Mouse (Mus musculus) lung, postnatal 0 days (tissue): ENCODE results near the gene Cmtm4. TPM values are rescaled to one million over a fixed set of nuclear protein-coding genes. Genes with fewer than 3 reads are reported as not detected.
A peak's percentile ranks its signal among the peaks of the same experiment; 100 is the strongest.

Experiments used
- ATAC-seq: fragments of 200-750 bp; cut with Nextera tagmentation; 2 replicates; pipeline ENCODE4 v1.8.0; 2017; ENCODE audit warnings: moderate library complexity
- DNase-seq: peaks from one replicate; pipeline ENCODE4 v3.0.0-alpha.2; 2016; ENCODE audit warnings: low spot score
- H3K27ac ChIP-seq: fragments of 300-500 bp; sonication (generic); 2 replicates; pipeline ENCODE4 v1.5.1; 2014; ENCODE audit warnings: antibody characterized with exemption, mild to moderate bottlenecking, low read length, mixed read lengths
- H3K27me3 ChIP-seq: fragments of 300-500 bp; sonication (generic); replicated peaks from 2 replicates; pipeline ENCODE4 v1.6.1; 2014; ENCODE audit warnings: low read length, mixed read lengths; ENCODE audit not compliant: insufficient read depth
- H3K36me3 ChIP-seq: fragments of 300-500 bp; sonication (generic); 2 replicates; pipeline ENCODE4 v1.6.1; 2014; ENCODE audit warnings: low read length, mixed read lengths; ENCODE audit not compliant: insufficient read depth
- H3K4me1 ChIP-seq: fragments of 300-500 bp; sonication (generic); 2 replicates; pipeline ENCODE4 v1.6.1; 2014; ENCODE audit warnings: antibody characterized with exemption, low read depth, low read length, mixed read lengths; ENCODE audit not compliant: insufficient read depth
- H3K4me2 ChIP-seq: fragments of 300-500 bp; sonication (generic); replicated peaks from 2 replicates; pipeline ENCODE4 v1.6.1; 2014; ENCODE audit warnings: low read depth, mild to moderate bottlenecking, low read length, moderate library complexity, mixed read lengths
- H3K4me3 ChIP-seq: fragments of 300-500 bp; sonication (generic); 2 replicates; pipeline ENCODE4 v1.5.1; 2014; ENCODE audit warnings: low read depth, low read length
- H3K9ac ChIP-seq: fragments of 300-500 bp; sonication (generic); replicated peaks from 2 replicates; pipeline ENCODE4 v1.6.1; 2014; ENCODE audit warnings: low read depth, mild to moderate bottlenecking
- H3K9me3 ChIP-seq: fragments of 300-500 bp; sonication (generic); 2 replicates; pipeline ENCODE4 v1.6.1; 2016; ENCODE audit warnings: low read length, mixed read lengths
- CTCF ChIP-seq: IDR thresholded peaks from 2 replicates; pipeline ENCODE4 v1.5.1; 2016; ENCODE audit warnings: antibody characterized with exemption, mild to moderate bottlenecking
- EP300 ChIP-seq: IDR thresholded peaks from 2 replicates; pipeline ENCODE4 v1.6.1; 2016; ENCODE audit warnings: antibody characterized with exemption, mild to moderate bottlenecking, control low read depth
- WGBS: fragments of 180-500 bp; shearing (Covaris S2); extraction: QIAGEN DNeasy Blood & Tissue Kit; methylation state at CpG from one replicate; pipeline ENCODE4 v1.1.7; 2014; 5-methylcytosine and 5-hydroxymethylcytosine counted together
- polyA plus RNA-seq: library from polyadenylated mRNA; unstranded; fragments of >200 nt; fragmentation: Nextera tagmentation; extraction: Ambion mirVana; gene quantifications from 2 replicates; pipeline ENCODE4 v1.2.1, GENCODE M21; 2015

Gene Cmtm4
- polyA plus RNA-seq, 1 experiment from 2014 or later = 3.5 TPM

DNA sequence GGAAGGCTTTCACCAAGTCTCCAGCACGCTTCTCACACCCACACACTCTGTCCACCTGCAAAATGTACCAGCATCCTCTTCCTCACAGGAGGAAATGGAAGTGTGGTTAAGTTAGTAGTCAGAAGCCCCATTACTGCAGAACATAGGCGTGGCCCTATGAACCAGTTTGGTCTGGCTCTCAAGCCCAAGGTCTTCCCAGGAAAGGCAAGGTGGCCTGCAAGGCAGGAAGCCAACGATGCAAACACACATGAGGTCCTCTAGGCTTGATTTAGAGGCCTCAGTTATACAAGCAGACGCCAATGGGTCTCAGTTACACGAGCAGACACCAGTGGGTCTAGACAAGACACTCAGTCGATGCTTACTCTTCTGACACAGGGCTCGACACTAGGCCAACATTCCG lies 43.9 kb upstream of the Cmtm4 start:
- TF ChIP-seq CTCF (no peak), EP300 (no peak)
- DNase-seq = no peak
- H3K27ac ChIP-seq = no peak overlapping the region
- H3K4me2 ChIP-seq = no peak overlapping the region
- H3K36me3 ChIP-seq = peaks cover 37% of the 10 kb centered on the region
- 94% methylated on average over 8 of the region's 8 CpGs for WGBS
- peaks cover 4% of the 10 kb centered on the region; the same call in 1 of the 2 replicates for H3K4me1 ChIP-seq
- no peak overlapping the region for H3K4me3 ChIP-seq
- no peak for ATAC-seq
- no peak overlapping the region for H3K9ac ChIP-seq
- H3K27me3 ChIP-seq = no peaks in the 10 kb centered on the region
- no peaks in the 10 kb centered on the region for H3K9me3 ChIP-seq

DNA sequence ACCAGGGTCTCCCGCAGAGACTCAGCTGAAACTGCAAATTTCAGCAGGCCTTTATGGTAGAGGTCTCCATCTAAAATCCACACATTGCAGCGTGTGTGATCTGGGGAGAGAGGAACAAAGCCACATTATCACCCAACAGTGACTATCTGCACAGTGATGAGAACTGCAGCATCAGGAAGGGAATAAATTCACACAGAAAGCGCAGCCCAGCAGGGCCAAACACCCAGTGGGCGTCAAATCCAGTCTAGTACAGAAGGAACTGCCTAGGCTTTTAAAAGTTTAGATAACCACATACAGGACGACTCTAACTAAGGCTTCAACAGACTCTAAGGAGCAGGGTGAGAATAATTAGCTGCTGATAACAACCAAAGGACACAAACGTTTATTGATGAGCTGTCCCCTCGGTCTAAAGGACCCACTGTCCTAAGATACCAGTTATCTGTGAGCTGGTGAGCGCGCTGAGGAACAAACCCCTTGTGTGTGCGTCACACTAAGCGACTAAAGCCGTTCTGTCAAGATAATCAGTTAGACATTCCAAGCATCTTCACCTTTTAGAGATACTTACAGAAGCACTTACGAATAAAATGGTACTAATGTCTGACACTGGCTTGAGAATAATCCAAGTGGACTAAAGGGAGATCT lies 42.0 kb upstream of the Cmtm4 start:
- WGBS = 89% methylated on average over 13 of the region's 13 CpGs
- H3K27me3 ChIP-seq = no peaks in the 10 kb centered on the region
- no peak overlapping the region for H3K9ac ChIP-seq
- no peak overlapping the region for H3K4me2 ChIP-seq
- H3K4me1 ChIP-seq = peaks cover 4% of the 10 kb centered on the region; the same call in 1 of the 2 replicates
- H3K27ac ChIP-seq = no peak overlapping the region
- no peaks in the 10 kb centered on the region for H3K9me3 ChIP-seq
- TF ChIP-seq EP300 (no peak), CTCF (no peak)
- no peak overlapping the region for H3K4me3 ChIP-seq
- ATAC-seq (no peak), DNase-seq (no peak)
- H3K36me3 ChIP-seq = peaks cover 43% of the 10 kb centered on the region

DNA sequence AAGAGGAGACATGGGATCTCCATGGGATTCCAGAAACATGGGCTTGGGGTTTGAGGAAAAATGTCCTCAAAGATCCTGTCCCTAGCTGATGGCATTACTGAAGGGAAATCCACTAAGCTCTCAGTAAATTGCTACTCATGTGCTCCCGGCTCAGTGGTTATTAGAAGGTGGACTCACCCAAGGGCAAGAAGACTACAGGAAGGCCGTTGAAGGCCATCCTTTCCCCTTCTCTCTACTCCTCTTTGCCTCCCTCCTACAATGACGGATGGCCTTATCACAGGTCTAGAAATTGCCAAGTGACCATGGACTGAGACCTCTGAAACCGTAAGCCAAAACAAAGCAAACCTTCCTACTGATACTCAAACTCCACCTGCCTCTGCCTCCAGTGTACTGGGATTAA lies 41.0 kb upstream of the Cmtm4 start:
- Histone ChIP-seq H3K36me3 (peaks cover 50% of the 10 kb centered on the region), H3K4me3 (no peak overlapping the region), H3K9me3 (no peaks in the 10 kb centered on the region), H3K4me2 (no peak overlapping the region), H3K27me3 (no peaks in the 10 kb centered on the region), H3K4me1 (peaks cover 4% of the 10 kb centered on the region; the same call in 1 of the 2 replicates), H3K27ac (peak overlapping the region; percentile 80), H3K9ac (no peak overlapping the region)
- TF ChIP-seq CTCF = no peak
- no peak for TF ChIP-seq EP300
- 70% methylated on average over 4 of the region's 4 CpGs for WGBS
- ATAC-seq (no peak), DNase-seq (no peak)

DNA sequence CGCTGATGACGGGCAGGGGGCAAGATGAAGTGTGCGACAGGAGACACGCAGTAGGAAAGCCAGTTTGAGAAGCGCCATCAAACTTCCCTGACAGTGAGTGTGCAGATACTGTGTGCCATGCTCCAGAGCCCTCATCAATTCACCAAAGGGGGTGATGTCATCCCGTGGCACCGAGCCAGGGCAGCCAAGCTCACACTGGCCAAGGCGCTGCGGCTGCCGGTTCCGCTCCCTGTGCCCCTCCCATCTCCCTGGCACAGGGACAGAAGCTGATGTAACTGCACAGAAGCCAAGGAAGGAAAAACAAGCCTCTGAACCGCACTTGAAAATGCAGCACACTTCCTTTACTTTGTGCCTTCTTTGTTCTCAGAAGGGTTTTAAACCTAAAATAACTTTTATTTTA lies 40.4 kb upstream of the Cmtm4 start:
- 20% methylated on average over 12 of the region's 12 CpGs for WGBS
- Histone ChIP-seq H3K27ac (peak overlapping the region; percentile 80), H3K4me2 (no peak overlapping the region), H3K36me3 (peaks cover 55% of the 10 kb centered on the region), H3K4me3 (no peak overlapping the region), H3K9me3 (no peaks in the 10 kb centered on the region), H3K9ac (no peak overlapping the region), H3K27me3 (no peaks in the 10 kb centered on the region), H3K4me1 (peaks cover 2% of the 10 kb centered on the region; the same call in 1 of the 2 replicates)
- ATAC-seq (peak; percentile 98), DNase-seq (peak; percentile 97)
- no peak for TF ChIP-seq CTCF
- peak; percentile 19; the same call in 1 of the 2 replicates for TF ChIP-seq EP300

DNA sequence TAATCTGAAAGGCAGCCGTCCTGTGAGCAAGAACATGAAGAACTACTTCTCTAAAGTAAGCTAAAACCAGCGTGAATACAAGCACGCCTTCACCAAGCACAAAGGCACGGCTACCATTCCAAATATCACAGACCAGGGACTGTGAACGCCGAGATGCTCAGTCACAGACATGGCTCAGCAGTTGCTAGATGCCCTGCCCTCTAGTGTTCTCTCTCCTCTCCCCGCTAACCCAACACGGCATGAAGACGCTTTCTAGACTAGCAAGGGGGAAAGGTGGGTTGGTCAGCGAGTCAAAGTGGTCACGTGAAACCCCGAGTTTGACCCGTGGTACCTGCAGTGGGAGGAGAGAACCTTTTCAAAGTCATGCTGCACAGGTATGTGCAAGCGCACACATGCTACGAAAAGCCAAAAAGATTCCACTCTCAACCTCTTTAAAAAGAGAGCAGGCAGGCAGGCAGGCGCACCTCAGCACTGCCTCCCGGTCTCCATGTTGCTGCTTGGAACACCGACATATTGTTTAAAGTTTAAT lies 39.3 kb upstream of the Cmtm4 start:
- no peak overlapping the region for H3K27ac ChIP-seq
- no peak for ATAC-seq

DNA sequence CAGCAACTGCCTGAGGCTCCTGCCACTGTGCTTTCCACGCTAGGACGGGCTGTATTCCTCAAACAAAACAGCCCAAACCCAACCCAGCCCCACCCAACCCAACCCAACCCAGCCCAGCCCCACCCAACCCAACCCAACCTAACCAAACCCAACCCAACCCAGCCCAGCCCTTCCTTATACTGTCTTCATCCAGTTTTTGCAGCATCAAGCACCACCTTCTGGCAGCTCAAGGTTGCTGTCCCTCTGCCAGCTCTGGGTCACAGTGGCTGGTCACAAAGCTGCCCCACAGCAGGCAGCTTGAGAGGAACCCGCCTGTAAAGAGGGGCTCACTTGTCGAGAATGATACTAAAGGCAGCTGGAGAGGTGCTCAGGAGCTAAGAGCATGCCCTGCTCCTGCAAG lies 38.7 kb upstream of the Cmtm4 start:
- H3K36me3 ChIP-seq = peaks cover 58% of the 10 kb centered on the region
- H3K4me2 ChIP-seq = no peak overlapping the region
- DNase-seq (peak; percentile 49), ATAC-seq (no peak)
- no peak overlapping the region for H3K4me3 ChIP-seq
- 60% methylated on average over 4 of the region's 4 CpGs for WGBS
- no peaks in the 10 kb centered on the region for H3K4me1 ChIP-seq
- no peak overlapping the region for H3K9ac ChIP-seq
- no peaks in the 10 kb centered on the region for H3K9me3 ChIP-seq
- peak; percentile 53 for TF ChIP-seq CTCF
- no peak for TF ChIP-seq EP300
- no peaks in the 10 kb centered on the region for H3K27me3 ChIP-seq
- no peak overlapping the region for H3K27ac ChIP-seq

More for the DNA sequence above, 39.3 kb upstream of the Cmtm4 start:
- Histone ChIP-seq H3K9me3 (no peaks in the 10 kb centered on the region), H3K4me1 (no peaks in the 10 kb centered on the region), H3K36me3 (peaks cover 61% of the 10 kb centered on the region), H3K9ac (no peak overlapping the region), H3K4me2 (no peak overlapping the region), H3K27me3 (no peaks in the 10 kb centered on the region), H3K4me3 (no peak overlapping the region)
- no peak for DNase-seq
- 83% methylated on average over 18 of the region's 18 CpGs for WGBS
- TF ChIP-seq EP300 (no peak), CTCF (peak; percentile 35)
